Mouse (Mus musculus) 3T3-L1 (cell line): Measurements from ENCODE around the gene Hirip3.

Source experiments
- DNase-seq: peaks from one replicate; pipeline ENCODE4 v3.0.0-alpha.2; 2015; ENCODE audit warnings: low read depth, low spot score

The Hirip3 gene

GRCm38 (mm10) chr7:126861429-126862130, at the start of gene Hirip3:
TSS of gene Hirip3 (plus strand) at chr7:126861972.
- peak; percentile 91 for DNase-seq

DNA sequence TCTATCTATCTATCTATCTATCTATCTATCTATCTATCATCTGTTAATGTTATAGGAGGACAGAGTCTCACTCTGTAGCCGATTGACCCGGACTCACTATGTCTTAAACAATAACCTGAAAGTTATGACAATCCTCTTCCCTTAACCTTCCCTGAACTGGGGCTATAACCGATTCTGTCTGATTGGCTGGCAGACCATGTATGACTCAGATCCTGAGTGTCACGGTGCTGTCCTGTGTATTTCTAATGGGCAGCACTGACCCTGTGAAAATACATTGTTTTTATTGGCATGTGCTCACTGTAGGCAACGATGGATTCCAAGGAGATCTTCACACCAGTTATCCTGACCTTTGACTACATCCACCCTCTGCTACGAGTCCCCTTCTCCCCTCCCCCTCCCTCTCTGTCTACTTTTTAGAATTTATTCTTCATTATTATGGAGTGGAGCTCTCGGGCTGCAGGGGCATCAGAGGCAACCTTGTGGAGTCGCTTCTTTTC, 46.0 kb upstream of the Hirip3 start:
- peak; percentile 34 for DNase-seq

DNA sequence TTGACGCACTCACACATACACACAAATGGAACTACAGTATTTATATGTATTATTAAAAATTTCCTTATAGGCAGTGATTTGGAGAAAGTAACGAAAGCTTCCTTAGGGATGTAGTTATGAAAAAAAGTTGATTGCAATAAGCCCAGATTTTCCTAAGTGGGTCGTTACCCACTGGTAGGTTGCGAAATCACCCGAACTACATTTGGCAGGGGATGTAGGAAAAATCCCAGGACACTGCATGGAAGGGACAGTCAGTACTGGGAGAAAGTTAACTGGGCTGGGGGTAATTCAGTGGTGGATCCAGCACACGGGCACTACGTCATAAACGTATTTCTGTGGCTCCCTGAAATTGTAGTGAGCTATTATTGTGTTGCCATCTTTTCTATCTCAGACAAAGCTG, 45.3 kb upstream of the Hirip3 start:
- no peak for DNase-seq

- no peak for DNase-seq
Observed at GRCm38 (mm10) chr7:126817595-126817994, 44.2 kb upstream of the Hirip3 start.

GRCm38 (mm10) chr7:126818818-126819217, 43.0 kb upstream of the Hirip3 start:
- no peak for DNase-seq

DNA sequence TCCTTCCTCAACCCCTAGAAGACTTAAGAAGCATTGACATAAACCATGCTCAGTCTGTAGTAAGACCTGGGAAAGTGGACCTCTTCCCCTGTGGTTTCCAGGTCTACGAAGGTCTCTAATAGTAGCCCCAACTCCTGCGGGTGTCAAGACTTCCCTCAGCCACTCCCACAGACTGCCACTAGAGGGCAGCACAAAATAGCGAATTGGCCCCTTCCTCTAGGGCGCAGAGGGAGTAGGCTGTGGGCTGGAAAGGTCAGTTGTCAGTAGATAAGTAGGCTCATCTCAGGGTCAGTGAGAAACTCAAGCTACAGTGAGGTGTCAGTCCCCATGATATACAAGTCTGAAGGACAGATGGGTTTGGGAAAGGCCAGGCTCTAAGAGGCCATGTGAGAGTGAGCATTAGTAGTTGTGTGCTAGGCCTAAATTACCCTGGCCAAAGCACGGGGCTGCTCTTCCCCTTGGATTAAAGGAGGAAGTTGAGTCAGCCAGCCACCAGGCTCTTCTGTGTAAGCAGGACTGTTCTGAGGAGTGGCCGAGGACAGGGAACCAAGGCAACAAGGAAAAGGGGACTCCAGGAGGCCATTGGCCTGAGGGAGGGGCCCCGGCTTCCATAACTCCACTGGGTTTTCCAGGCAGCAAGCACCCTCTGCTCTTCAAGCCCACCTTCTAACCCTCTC, 39.8 kb upstream of the Hirip3 start:
- peak; percentile 75 for DNase-seq

GRCm38 (mm10) chr7:126822741-126823140, 39.0 kb upstream of the Hirip3 start:
- no peak for DNase-seq

DNA sequence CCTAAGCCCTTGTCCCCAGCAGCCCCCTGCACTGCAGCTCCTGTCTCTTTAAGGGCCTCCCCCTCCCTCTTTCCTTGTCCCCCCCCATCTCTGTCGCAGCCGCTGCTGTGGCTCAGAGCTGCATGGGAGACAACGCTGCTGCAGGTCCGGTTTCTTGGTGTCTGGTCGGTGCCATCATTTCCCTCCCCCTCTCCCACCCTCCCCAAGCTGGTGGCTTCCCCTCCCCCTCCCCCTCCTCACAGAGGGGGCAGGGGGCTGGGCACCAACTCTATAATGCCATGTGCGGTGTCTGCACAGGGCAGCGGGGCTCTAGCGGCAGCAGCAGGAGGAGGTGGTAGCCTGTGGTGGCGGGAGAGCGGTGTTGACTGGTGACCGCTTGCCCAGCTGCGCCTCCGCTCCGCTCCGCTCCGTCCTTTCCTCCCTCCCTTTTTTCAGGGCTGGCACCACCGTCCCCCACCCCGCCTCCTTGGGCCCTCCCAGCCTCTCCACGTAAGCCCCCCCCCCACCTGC, 38.5 kb upstream of the Hirip3 start:
- DNase-seq: no peak

GRCm38 (mm10) chr7:126823940-126824339, 37.8 kb upstream of the Hirip3 start:
- DNase-seq: no peak

- DNase-seq: no peak
Observed at GRCm38 (mm10) chr7:126825403-126825802, 36.4 kb upstream of the Hirip3 start.

GRCm38 (mm10) chr7:126825952-126826351, 35.8 kb upstream of the Hirip3 start:
- no peak for DNase-seq

DNA sequence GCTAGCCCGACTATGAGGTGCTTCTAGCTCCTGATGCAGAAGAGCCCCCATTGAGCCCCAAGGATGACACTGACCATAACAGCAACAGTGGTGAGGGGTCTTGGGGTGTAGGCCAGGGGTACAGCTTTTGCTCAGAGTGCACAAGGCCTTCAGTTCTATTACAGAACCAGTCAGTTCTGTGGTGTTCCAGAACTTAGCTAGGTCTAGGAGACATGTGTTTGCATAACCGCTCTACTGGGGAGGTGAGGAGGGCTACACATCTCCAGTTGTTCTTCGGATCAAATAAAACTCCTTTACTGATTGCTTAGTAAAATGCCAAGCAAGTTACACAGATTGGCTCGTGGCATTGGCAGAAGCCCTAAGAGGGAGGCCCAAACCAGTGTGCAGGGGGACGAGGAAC, 30.2 kb upstream of the Hirip3 start, which contains the start of gene 4930451I11Rik:
TSS of gene 4930451I11Rik (minus strand) at position 101 of the 400 bp plus-strand sequence.
- no peak for DNase-seq

DNA sequence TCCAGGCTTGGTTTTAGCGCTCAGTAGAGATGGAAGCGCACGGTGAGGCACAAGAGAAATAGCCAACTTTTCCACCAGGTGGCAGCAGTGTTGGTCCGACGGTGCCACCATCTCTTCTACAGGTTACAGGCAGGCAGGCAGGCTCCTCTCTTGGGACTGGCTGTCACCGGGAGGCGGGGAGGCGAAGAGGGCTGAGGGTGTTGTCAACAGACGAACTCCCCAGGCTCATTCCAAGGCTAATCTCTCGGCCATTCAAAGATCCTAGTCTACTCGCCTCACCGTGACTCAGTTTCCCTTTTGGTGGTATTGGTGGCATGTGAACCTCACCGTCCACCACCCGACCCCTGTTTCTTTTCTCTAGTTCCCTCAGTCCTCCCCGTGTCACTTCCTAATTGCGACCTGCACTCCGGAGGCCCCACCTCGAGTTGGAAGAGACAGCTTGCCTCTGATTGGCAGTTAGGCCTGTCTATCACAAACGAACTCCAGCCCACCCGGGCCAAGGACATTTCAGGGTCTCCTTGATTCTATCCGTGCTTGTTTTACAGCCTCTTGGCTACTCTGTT, 29.7 kb upstream of the Hirip3 start:
- peak; percentile 72 for DNase-seq

DNA sequence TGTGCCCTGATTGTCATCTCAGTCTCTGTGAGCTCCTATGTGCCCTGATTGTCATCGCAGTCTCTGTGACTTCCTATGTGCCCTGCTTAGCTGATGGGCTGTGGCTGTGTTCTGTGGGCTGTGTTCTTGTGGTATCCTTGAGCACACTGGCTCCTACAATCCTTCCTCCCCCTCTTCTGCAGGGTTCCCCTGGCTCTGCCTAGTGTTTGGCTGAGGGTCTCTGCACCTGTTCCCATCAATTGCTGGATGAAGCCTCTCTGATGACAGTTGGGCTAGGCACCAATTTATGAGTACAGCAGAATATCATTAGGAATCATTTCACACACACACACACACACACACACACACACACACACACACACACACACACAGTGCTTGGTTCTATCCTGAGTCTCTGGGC, 28.5 kb upstream of the Hirip3 start:
- no peak for DNase-seq

- DNase-seq: no peak
Observed at GRCm38 (mm10) chr7:126843276-126843675, 18.5 kb upstream of the Hirip3 start.

GRCm38 (mm10) chr7:126845516-126845915, 16.3 kb upstream of the Hirip3 start:
- no peak for DNase-seq

DNA sequence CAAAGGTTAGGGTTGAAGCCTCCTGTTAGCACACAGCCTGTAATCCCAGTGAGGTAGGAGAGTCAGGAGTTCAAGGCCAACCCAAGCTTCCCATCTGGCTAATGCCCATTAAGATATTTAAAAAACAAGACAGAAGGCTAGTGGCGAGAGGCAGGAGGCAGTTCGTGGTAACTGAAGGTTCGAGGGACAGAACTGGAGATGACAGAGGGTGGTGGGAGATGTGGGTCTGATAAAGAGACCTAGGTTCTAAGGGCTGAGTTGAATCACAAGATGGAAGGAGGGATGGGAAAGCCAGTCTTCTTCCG, 14.7 kb upstream of the Hirip3 start, which contains the start of gene Doc2a:
TSS of gene Doc2a (plus strand) at position 301 of the 305 bp plus-strand sequence.
- no peak for DNase-seq

GRCm38 (mm10) chr7:126847421-126848398, 14.1 kb upstream of the Hirip3 start:
- DNase-seq: no peak

DNA sequence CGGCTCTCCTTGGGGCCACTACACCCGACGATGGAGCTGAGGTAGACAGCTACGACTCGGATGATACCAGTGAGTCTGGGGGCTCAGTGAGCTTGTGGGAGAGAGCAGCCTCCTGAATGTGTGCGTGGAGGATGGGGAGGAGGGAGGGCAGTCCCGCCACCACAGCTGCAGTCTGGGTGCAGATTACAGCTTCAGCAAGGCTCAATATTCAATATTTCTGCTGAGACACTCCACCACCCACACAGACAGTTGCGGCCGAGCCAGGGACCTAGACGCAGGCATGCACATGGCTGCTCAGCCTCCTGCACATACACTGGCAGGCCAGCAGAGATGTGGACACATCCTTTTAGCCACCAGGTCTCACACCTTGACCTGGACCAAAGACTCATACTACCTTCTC, 13.0 kb upstream of the Hirip3 start:
- no peak for DNase-seq

DNA sequence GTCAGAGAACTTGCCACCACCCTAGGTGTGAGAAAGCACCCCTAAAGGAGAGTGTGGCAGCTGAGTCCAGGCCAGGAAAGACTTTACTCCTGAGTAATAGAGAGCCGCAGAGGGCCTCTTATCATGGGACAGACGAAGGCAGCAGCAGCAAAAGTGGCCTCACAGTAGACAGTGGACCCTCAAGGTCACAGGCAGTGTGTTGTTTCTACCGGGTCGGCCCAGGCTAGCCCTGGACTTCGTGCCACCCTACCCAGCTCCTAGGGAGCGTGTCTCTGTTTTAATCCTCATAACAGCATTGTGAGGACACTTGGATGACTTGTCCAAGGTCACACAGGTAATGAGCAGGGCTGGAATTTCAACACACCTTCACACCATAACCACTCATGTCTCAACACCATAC, 11.6 kb upstream of the Hirip3 start:
- DNase-seq: no peak

DNA sequence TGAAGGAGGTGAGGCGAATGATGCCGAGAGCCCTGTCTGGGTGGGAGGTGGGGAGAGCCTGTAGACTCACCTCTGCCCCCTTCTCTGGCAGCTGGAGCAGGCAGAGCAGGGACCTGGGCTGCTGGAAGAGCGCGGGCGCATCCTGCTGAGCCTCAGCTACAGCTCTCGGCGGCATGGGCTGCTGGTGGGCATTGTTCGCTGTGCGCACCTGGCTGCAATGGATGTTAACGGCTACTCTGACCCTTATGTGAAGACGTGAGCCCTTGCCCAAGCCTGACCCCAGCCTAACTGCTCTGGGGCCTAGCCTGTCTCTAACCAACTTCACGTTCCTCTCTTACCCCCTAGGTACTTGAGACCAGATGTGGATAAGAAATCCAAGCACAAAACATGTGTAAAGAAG, 10.6 kb upstream of the Hirip3 start:
- no peak for DNase-seq
